In genomic region chr4:129113083-129113988, GRCm38 (mm10) we compare ENCODE assay signal across 8 mouse cellular contexts. TPM values are rescaled to one million over a fixed set of nuclear protein-coding genes. Genes with fewer than 3 reads are reported as not detected.
DNase-seq lines count a peak whose midpoint lies in the region; ATAC-seq lines count a peak whose summit lies in the region.

No protein-coding gene starts in this region.

- H3K27ac ChIP-seq in kidney, embryonic 15.5 days, result no peak overlapping the region
- no peak overlapping the region for H3K27ac ChIP-seq in limb, embryonic 15.5 days
- H3K27ac ChIP-seq in stomach, embryonic 15.5 days, result no peak overlapping the region

- H3K9ac ChIP-seq in kidney, embryonic 15.5 days, result no peak overlapping the region
- no peak overlapping the region for H3K9ac ChIP-seq in limb, embryonic 15.5 days
- no peak overlapping the region for H3K9ac ChIP-seq in stomach, embryonic 15.5 days

- DNase-seq in ovary, postnatal 36 days (ENCODE audit: low spot score), result peak; percentile 66
- DNase-seq in ovary, adult 18-20 months (ENCODE audit: low spot score), result no peak
- DNase-seq in cerebellum, postnatal 14 days, result peak; percentile 94 to 99
- peak; percentile 69 to 83 for DNase-seq in frontal cortex, postnatal 25 days (ENCODE audit: low spot score in 2 of 2)
- peak; percentile 19 to 32 for DNase-seq in monocyte, adult 2 months (ENCODE audit: low read depth in 1 of 2, low spot score in 2 of 2)

- peak; percentile 72 for ATAC-seq in kidney, embryonic 15.5 days (replicated peaks; ENCODE audit: low FRiP score)
- 0 out of 2 replicates have a peak, but pooled peaks have one; percentile 23 for ATAC-seq in limb, embryonic 15.5 days (ENCODE audit: insufficient number of reproducible peaks, low FRiP score, low TSS enrichment, low read depth)
- ATAC-seq in stomach, embryonic 15.5 days (ENCODE audit: insufficient read depth, low FRiP score, low read depth), result peak; percentile 70

- H3K4me3 ChIP-seq in kidney, embryonic 15.5 days (replicated peaks), result no peak overlapping the region
- no peak overlapping the region for H3K4me3 ChIP-seq in limb, embryonic 15.5 days
- H3K4me3 ChIP-seq in stomach, embryonic 15.5 days (replicated peaks), result no peak overlapping the region

- peaks cover 19% of the 10 kb centered on the region for H3K27me3 ChIP-seq in kidney, embryonic 15.5 days
- peaks cover 19% of the 10 kb centered on the region; the same call in 1 of the 2 replicates for H3K27me3 ChIP-seq in limb, embryonic 15.5 days
- no peaks in the 10 kb centered on the region for H3K27me3 ChIP-seq in stomach, embryonic 15.5 days (replicated peaks)

- H3K9me3 ChIP-seq in kidney, embryonic 15.5 days (replicated peaks), result no peaks in the 10 kb centered on the region
- no peaks in the 10 kb centered on the region for H3K9me3 ChIP-seq in limb, embryonic 15.5 days
- no peaks in the 10 kb centered on the region for H3K9me3 ChIP-seq in stomach, embryonic 15.5 days

- no peak overlapping the region for H3K4me2 ChIP-seq in kidney, embryonic 15.5 days
- no peak overlapping the region for H3K4me2 ChIP-seq in limb, embryonic 15.5 days
- no peak overlapping the region for H3K4me2 ChIP-seq in stomach, embryonic 15.5 days

- no peaks in the 10 kb centered on the region for H3K36me3 ChIP-seq in kidney, embryonic 15.5 days
- no peaks in the 10 kb centered on the region for H3K36me3 ChIP-seq in limb, embryonic 15.5 days
- H3K36me3 ChIP-seq in stomach, embryonic 15.5 days, result no peaks in the 10 kb centered on the region

- WGBS in kidney, embryonic 15.5 days, result 32% methylated on average over 28 of the region's 28 CpGs
- WGBS in limb, embryonic 15.5 days, result 35% methylated on average over 28 of the region's 28 CpGs
- 33% methylated on average over 28 of the region's 28 CpGs for WGBS in stomach, embryonic 15.5 days

- peaks cover 56% of the 10 kb centered on the region for H3K4me1 ChIP-seq in kidney, embryonic 15.5 days
- H3K4me1 ChIP-seq in limb, embryonic 15.5 days, result 0 out of 2 replicates have a peak, but pooled peaks cover 9% of the 10 kb centered on the region
- H3K4me1 ChIP-seq in stomach, embryonic 15.5 days, result peaks cover 18% of the 10 kb centered on the region

RNA-seq across cellular contexts. Expression of gene Tmem54, which starts 8.0 kb away (rescaled TPM):
- polyA plus RNA-seq in kidney, embryonic 15.5 days (2015; fragmentation: Nextera tagmentation; extraction: Ambion mirVana), result 9.2 TPM in 2 replicates
- 27.5 and 32.3 TPM in 2 replicates for polyA plus RNA-seq in limb, embryonic 15.5 days (2015; fragmentation: Nextera tagmentation; extraction: Ambion mirVana)
- polyA plus RNA-seq in stomach, embryonic 15.5 days (2015; fragmentation: Nextera tagmentation; extraction: Ambion mirVana), result 47.7 and 56.2 TPM in 2 replicates

RNA-seq across cellular contexts. Expression of gene Hpca, which starts 8.5 kb away (rescaled TPM):
- polyA plus RNA-seq in kidney, embryonic 15.5 days (2015; fragmentation: Nextera tagmentation; extraction: Ambion mirVana), result 2.0 and 2.8 TPM in 2 replicates
- 1.4 and 1.5 TPM in 2 replicates for polyA plus RNA-seq in limb, embryonic 15.5 days (2015; fragmentation: Nextera tagmentation; extraction: Ambion mirVana)
- 2.4 and 2.7 TPM in 2 replicates for polyA plus RNA-seq in stomach, embryonic 15.5 days (2015; fragmentation: Nextera tagmentation; extraction: Ambion mirVana)

RNA-seq across cellular contexts. Expression of gene Fndc5, which starts 23.5 kb away (rescaled TPM):
- polyA plus RNA-seq in kidney, embryonic 15.5 days (2015; fragmentation: Nextera tagmentation; extraction: Ambion mirVana), result 5.1 and 5.5 TPM in 2 replicates
- 17.4 and 22.9 TPM in 2 replicates for polyA plus RNA-seq in limb, embryonic 15.5 days (2015; fragmentation: Nextera tagmentation; extraction: Ambion mirVana)
- 2.7 and 2.8 TPM in 2 replicates for polyA plus RNA-seq in stomach, embryonic 15.5 days (2015; fragmentation: Nextera tagmentation; extraction: Ambion mirVana)

RNA-seq across cellular contexts. Expression of gene Rnf19b, which starts 55.3 kb away (rescaled TPM):
- polyA plus RNA-seq in kidney, embryonic 15.5 days (2015; fragmentation: Nextera tagmentation; extraction: Ambion mirVana), result 7.1 TPM in 2 replicates
- polyA plus RNA-seq in limb, embryonic 15.5 days (2015; fragmentation: Nextera tagmentation; extraction: Ambion mirVana), result 9.6 and 11.5 TPM in 2 replicates
- polyA plus RNA-seq in stomach, embryonic 15.5 days (2015; fragmentation: Nextera tagmentation; extraction: Ambion mirVana), result 7.2 and 7.6 TPM in 2 replicates
